Mouse (Mus musculus): Measurements from ENCODE around the gene Gimap4. TPM values are rescaled to one million over a fixed set of nuclear protein-coding genes. Genes with fewer than 3 reads are reported as not detected.

The Gimap4 gene
- polyA plus RNA-seq, 1 experiment from 2014 or later = 4.9 TPM

DNA sequence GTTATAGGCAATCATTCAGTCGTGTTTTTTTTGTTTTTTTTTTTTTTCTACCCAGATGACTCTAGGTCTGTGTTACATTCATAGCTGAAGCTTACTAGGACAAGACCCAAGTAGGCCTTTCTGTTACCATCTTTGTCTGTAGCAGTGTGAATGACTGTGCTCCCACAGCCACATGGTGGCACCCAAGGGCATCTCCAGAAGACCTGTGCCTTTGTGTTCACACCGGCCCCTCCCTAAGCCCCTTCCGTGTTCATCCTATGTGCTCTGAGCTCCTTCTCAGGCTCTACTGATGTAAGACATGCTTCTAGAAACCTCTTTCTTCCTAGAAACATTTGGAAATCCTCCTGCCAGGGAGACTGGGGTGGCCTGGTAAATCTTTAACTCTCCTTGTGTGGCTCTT lies 37.4 kb upstream of the Gimap4 start, which contains the start of gene Gimap8:
Gimap8 (plus strand) TSS at position 240 of the 400 bp plus-strand sequence.
- DNase-seq (ENCODE audit: low spot score) = peak; percentile 25
- Histone ChIP-seq H3K27ac (ENCODE audit: low read depth, low read length) (no peak within 1 kb of the TSS), H3K9ac (ENCODE audit: low read length) (no peak within 1 kb of the TSS), H3K4me1 (ENCODE audit: control insufficient read depth, insufficient read depth, low read length) (no peaks in the 10 kb centered on the region), H3K4me3 (ENCODE audit: low read depth, low read length) (no peak within 1 kb of the TSS), H3K27me3 (ENCODE audit: control insufficient read depth, insufficient read depth, low read length) (no peaks in the 10 kb centered on the region), H3K36me3 (ENCODE audit: control insufficient read depth, insufficient read depth, low read length) (no peaks in the 10 kb centered on the region), H3K9me3 (ENCODE audit: control insufficient read depth, low read length) (no peaks in the 10 kb centered on the region), H3K4me2 (ENCODE audit: low read depth) (no peak within 1 kb of the TSS)
- ATAC-seq (ENCODE audit: insufficient read depth, low FRiP score, low TSS enrichment) = no peak
- 48% methylated on average over 3 of the region's 3 CpGs for WGBS

DNA sequence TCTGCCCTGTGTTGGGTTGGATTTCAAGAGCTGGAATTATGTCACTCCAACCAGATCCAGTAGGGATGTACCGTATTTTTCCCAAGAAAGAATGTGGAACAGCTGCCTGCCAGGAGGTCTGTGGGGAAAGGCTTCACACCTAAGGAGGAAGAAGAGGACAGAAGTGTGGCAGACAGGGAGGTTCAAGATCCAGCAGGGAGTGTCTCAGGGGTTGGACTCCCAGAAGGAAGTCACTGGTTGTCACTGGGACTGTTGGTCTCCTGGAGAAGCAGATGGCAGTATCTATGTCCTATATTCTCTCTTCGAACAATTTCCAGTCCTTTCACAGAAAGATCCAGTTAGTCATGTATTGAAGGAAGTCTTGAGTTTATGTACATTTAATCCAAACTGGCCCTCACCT lies 36.7 kb upstream of the Gimap4 start:
- no peaks in the 10 kb centered on the region for H3K9me3 ChIP-seq (ENCODE audit: control insufficient read depth, low read length)
- no peak overlapping the region for H3K27ac ChIP-seq (ENCODE audit: low read depth, low read length)
- H3K4me1 ChIP-seq (ENCODE audit: control insufficient read depth, insufficient read depth, low read length) = no peaks in the 10 kb centered on the region
- no peak overlapping the region for H3K9ac ChIP-seq (ENCODE audit: low read length)
- DNase-seq (ENCODE audit: low spot score) (no peak), ATAC-seq (ENCODE audit: insufficient read depth, low FRiP score, low TSS enrichment) (no peak)
- no peak overlapping the region for H3K4me3 ChIP-seq (ENCODE audit: low read depth, low read length)
- WGBS = 89% methylated on average over 2 of the region's 2 CpGs
- H3K27me3 ChIP-seq (ENCODE audit: control insufficient read depth, insufficient read depth, low read length) = no peaks in the 10 kb centered on the region
- H3K36me3 ChIP-seq (ENCODE audit: control insufficient read depth, insufficient read depth, low read length) = no peaks in the 10 kb centered on the region
- H3K4me2 ChIP-seq (ENCODE audit: low read depth) = no peak overlapping the region

DNA sequence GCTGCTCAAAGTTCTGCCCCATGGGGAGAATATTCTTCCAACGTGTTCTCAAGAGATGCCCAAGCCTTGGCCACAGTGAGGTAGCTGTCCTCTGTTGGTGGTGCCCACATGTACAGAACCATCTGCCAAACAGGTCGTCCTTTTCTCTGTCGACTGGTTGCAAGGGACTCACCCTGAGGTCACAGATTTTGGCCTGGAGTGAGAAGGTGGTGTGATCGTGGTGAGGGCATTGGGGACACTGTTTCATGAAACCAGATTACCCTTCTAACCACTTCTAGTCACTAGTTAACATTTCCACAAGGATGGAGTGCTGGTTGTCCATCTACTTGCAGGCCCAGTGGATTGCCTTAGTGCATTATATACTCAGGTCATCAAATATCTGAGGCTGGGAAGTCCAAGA lies 35.6 kb upstream of the Gimap4 start:
- ATAC-seq (ENCODE audit: insufficient read depth, low FRiP score, low TSS enrichment) (no peak), DNase-seq (ENCODE audit: low spot score) (no peak)
- Histone ChIP-seq H3K9me3 (ENCODE audit: control insufficient read depth, low read length) (no peaks in the 10 kb centered on the region), H3K4me3 (ENCODE audit: low read depth, low read length) (no peak overlapping the region), H3K4me1 (ENCODE audit: control insufficient read depth, insufficient read depth, low read length) (no peaks in the 10 kb centered on the region), H3K27ac (ENCODE audit: low read depth, low read length) (no peak overlapping the region), H3K27me3 (ENCODE audit: control insufficient read depth, insufficient read depth, low read length) (no peaks in the 10 kb centered on the region), H3K4me2 (ENCODE audit: low read depth) (no peak overlapping the region), H3K36me3 (ENCODE audit: control insufficient read depth, insufficient read depth, low read length) (no peaks in the 10 kb centered on the region), H3K9ac (ENCODE audit: low read length) (no peak overlapping the region)
- 85% methylated on average over 4 of the region's 4 CpGs for WGBS

DNA sequence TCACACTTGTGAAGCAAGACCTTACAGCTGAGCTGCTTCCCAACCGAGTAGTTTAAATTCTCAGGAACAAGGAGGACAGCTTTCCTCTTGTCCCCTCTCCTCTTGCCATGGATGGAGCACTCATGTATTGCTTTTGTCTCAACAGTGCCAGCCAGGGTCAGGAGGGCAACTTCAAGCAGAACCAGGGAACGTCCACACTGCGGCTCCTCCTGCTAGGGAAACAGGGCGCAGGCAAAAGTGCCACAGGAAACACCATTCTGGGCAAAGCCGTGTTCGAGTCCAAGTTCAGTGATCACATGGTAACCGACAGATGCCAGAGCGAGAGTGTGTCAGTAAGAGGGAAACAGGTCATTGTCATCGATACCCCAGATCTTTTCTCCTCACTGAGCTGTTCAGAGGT lies 34.3 kb upstream of the Gimap4 start:
- H3K4me1 ChIP-seq (ENCODE audit: control insufficient read depth, insufficient read depth, low read length) = no peaks in the 10 kb centered on the region
- no peaks in the 10 kb centered on the region for H3K9me3 ChIP-seq (ENCODE audit: control insufficient read depth, low read length)
- no peaks in the 10 kb centered on the region for H3K27me3 ChIP-seq (ENCODE audit: control insufficient read depth, insufficient read depth, low read length)
- no peak for DNase-seq (ENCODE audit: low spot score)
- no peak overlapping the region for H3K9ac ChIP-seq (ENCODE audit: low read length)
- 91% methylated on average over 9 of the region's 9 CpGs for WGBS
- no peak overlapping the region for H3K27ac ChIP-seq (ENCODE audit: low read depth, low read length)
- H3K4me2 ChIP-seq (ENCODE audit: low read depth) = no peak overlapping the region
- H3K36me3 ChIP-seq (ENCODE audit: control insufficient read depth, insufficient read depth, low read length) = no peaks in the 10 kb centered on the region
- no peak for ATAC-seq (ENCODE audit: insufficient read depth, low FRiP score, low TSS enrichment)
- no peak overlapping the region for H3K4me3 ChIP-seq (ENCODE audit: low read depth, low read length)

DNA sequence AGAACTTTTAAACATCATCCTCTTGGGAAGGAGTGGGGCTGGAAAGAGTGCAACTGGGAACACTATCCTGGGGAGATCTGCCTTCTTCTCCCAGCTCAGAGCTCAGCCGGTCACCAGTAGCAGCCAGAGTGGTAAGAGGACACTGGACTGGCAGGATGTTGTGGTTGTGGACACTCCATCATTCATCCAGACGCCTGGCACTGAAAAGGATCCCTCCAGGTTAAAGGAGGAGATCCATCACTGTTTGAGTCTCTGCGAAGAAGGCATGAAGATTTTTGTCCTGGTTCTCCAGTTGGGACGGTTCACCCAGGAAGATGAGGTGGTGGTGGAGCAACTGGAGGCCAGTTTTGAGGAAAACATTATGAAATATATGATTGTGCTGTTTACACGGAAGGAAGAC lies 25.6 kb upstream of the Gimap4 start:
- no peaks in the 10 kb centered on the region for H3K4me1 ChIP-seq (ENCODE audit: control insufficient read depth, insufficient read depth, low read length)
- H3K4me3 ChIP-seq (ENCODE audit: low read depth, low read length) = no peak overlapping the region
- no peak overlapping the region for H3K27ac ChIP-seq (ENCODE audit: low read depth, low read length)
- no peak overlapping the region for H3K4me2 ChIP-seq (ENCODE audit: low read depth)
- H3K27me3 ChIP-seq (ENCODE audit: control insufficient read depth, insufficient read depth, low read length) = no peaks in the 10 kb centered on the region
- no peak overlapping the region for H3K9ac ChIP-seq (ENCODE audit: low read length)
- H3K36me3 ChIP-seq (ENCODE audit: control insufficient read depth, insufficient read depth, low read length) = no peaks in the 10 kb centered on the region
- WGBS = 76% methylated on average over 5 of the region's 5 CpGs
- H3K9me3 ChIP-seq (ENCODE audit: control insufficient read depth, low read length) = no peaks in the 10 kb centered on the region
- DNase-seq (ENCODE audit: low spot score) (no peak), ATAC-seq (ENCODE audit: insufficient read depth, low FRiP score, low TSS enrichment) (no peak)

DNA sequence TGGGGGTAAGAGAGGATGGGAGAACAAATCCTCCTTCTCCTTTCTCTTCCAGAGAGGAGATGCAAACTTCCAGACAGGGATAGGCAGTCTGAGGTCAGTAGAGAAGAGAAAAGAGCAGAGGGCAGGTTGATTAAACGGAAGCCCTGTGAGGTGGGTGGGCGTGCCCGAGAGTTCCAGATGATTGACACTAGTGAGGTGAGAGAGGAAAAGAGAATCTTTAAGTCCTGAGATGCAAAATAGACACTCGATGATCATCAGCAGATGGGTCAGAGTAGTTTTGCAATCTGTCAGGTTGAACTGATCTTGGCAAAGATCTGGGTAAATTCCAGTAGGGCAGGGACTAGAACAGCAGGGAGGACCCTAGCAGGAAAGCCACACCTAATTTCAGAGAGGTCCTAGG lies 19.6 kb upstream of the Gimap4 start:
- DNase-seq (ENCODE audit: low spot score) (no peak), ATAC-seq (ENCODE audit: insufficient read depth, low FRiP score, low TSS enrichment) (no peak)
- Histone ChIP-seq H3K9ac (ENCODE audit: low read length) (no peak overlapping the region), H3K9me3 (ENCODE audit: control insufficient read depth, low read length) (no peaks in the 10 kb centered on the region), H3K4me1 (ENCODE audit: control insufficient read depth, insufficient read depth, low read length) (no peaks in the 10 kb centered on the region), H3K4me3 (ENCODE audit: low read depth, low read length) (no peak overlapping the region), H3K27ac (ENCODE audit: low read depth, low read length) (no peak overlapping the region), H3K4me2 (ENCODE audit: low read depth) (no peak overlapping the region), H3K27me3 (ENCODE audit: control insufficient read depth, insufficient read depth, low read length) (no peaks in the 10 kb centered on the region), H3K36me3 (ENCODE audit: control insufficient read depth, insufficient read depth, low read length) (no peaks in the 10 kb centered on the region)
- WGBS = 93% methylated on average over 4 of the region's 4 CpGs

DNA sequence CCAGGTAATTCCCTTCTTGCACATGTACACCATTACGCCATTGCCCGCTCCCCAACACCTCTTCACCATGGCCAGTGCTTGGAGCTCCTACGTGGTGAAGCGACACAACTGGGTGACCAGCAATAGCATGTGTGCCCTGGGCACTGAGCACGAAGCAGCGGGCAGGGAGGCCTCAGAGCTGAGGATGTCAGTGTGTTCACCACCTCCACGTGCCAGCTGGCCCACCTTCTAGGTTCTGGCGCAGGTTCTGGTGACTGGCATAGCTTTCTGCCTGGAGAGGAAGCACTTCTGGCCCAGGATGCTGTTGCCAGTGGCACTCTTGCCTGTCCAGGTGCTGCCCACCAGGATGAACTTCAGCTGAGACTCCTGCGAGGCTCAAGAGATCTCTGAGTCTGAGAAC lies 18.9 kb upstream of the Gimap4 start:
- Histone ChIP-seq H3K4me3 (ENCODE audit: low read depth, low read length) (no peak overlapping the region), H3K27me3 (ENCODE audit: control insufficient read depth, insufficient read depth, low read length) (no peaks in the 10 kb centered on the region)
- no peak for DNase-seq (ENCODE audit: low spot score)

DNA sequence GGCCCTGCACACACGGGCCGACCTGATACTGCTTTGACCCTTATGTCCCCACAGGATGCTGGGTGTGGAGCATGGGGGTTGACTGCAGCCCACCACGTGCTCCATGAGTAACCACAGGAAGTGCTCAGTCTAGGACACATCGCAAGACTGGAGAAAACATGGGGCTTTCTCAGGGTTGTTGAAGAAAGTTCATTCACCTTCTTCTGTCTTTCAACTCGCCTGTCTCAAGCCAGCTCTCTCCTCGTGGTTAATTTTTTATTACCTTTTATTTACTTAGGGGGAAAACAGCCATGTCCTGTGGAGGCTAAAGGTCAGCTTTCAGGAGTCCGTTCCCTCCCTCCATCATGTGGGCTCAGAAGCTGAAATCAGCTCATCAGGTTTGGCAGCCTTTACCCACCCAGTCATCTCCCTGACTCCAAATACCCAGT lies 18.2 kb upstream of the Gimap4 start:
- H3K4me1 ChIP-seq (ENCODE audit: control insufficient read depth, insufficient read depth, low read length) = no peaks in the 10 kb centered on the region
- no peaks in the 10 kb centered on the region for H3K9me3 ChIP-seq (ENCODE audit: control insufficient read depth, low read length)
- no peaks in the 10 kb centered on the region for H3K27me3 ChIP-seq (ENCODE audit: control insufficient read depth, insufficient read depth, low read length)
- H3K4me2 ChIP-seq (ENCODE audit: low read depth) = no peak overlapping the region
- DNase-seq (ENCODE audit: low spot score) (no peak), ATAC-seq (ENCODE audit: insufficient read depth, low FRiP score, low TSS enrichment) (no peak)
- no peak overlapping the region for H3K9ac ChIP-seq (ENCODE audit: low read length)
- no peak overlapping the region for H3K4me3 ChIP-seq (ENCODE audit: low read depth, low read length)
- WGBS = 52% methylated on average over 7 of the region's 7 CpGs
- no peaks in the 10 kb centered on the region for H3K36me3 ChIP-seq (ENCODE audit: control insufficient read depth, insufficient read depth, low read length)
- H3K27ac ChIP-seq (ENCODE audit: low read depth, low read length) = no peak overlapping the region

More for the DNA sequence above, 18.9 kb upstream of the Gimap4 start:
- no peak overlapping the region for H3K27ac ChIP-seq (ENCODE audit: low read depth, low read length)
- no peaks in the 10 kb centered on the region for H3K36me3 ChIP-seq (ENCODE audit: control insufficient read depth, insufficient read depth, low read length)
- H3K9me3 ChIP-seq (ENCODE audit: control insufficient read depth, low read length) = no peaks in the 10 kb centered on the region
- H3K9ac ChIP-seq (ENCODE audit: low read length) = no peak overlapping the region
- WGBS = 90% methylated on average over 9 of the region's 9 CpGs
- no peak for ATAC-seq (ENCODE audit: insufficient read depth, low FRiP score, low TSS enrichment)
- H3K4me2 ChIP-seq (ENCODE audit: low read depth) = no peak overlapping the region
- H3K4me1 ChIP-seq (ENCODE audit: control insufficient read depth, insufficient read depth, low read length) = no peaks in the 10 kb centered on the region

DNA sequence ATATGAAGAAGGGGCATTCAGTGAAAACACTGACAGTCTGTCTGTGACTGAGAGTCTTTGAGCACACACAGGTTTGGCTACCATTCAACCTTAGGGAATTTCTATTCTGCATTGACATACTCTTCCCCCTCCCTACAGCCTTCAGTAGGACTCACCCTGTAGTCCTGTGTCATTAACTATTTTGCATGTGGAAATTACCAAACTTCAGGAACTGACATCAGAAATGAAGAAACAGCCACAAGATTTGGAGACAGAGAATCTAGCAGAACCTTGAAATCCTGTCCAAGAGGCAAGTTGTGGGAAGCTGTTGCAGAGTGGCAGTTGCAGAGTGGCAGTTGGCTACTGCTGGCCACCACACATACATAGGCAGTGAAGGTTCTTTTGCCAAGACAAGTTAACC lies 16.3 kb upstream of the Gimap4 start:
- H3K9me3 ChIP-seq (ENCODE audit: control insufficient read depth, low read length) = no peaks in the 10 kb centered on the region
- H3K4me2 ChIP-seq (ENCODE audit: low read depth) = no peak overlapping the region
- H3K4me3 ChIP-seq (ENCODE audit: low read depth, low read length) = no peak overlapping the region
- H3K27ac ChIP-seq (ENCODE audit: low read depth, low read length) = no peak overlapping the region
- ATAC-seq (ENCODE audit: insufficient read depth, low FRiP score, low TSS enrichment) (no peak), DNase-seq (ENCODE audit: low spot score) (no peak)
- no peaks in the 10 kb centered on the region for H3K27me3 ChIP-seq (ENCODE audit: control insufficient read depth, insufficient read depth, low read length)
- H3K4me1 ChIP-seq (ENCODE audit: control insufficient read depth, insufficient read depth, low read length) = no peaks in the 10 kb centered on the region
- H3K9ac ChIP-seq (ENCODE audit: low read length) = no peak overlapping the region
- no peaks in the 10 kb centered on the region for H3K36me3 ChIP-seq (ENCODE audit: control insufficient read depth, insufficient read depth, low read length)
